Mouse (Mus musculus) regulatory T cell (primary cell): ENCODE results near the gene Hist1h4h.

Source experiments
- in situ Hi-C: fragments of 300-600 bp; cut with MboI, MseI; formaldehyde crosslinking; loops from one replicate; pipeline ENCODE4 v1.15.1; 2025; ENCODE audit warnings: high pct_unique_total_duplicates

Gene Hist1h4h

GRCm38 (mm10) chr13:23551146-23551834 is 20.4 kb downstream of the Hist1h4h start, which contains the start of gene Hist1h4f:
Gene Hist1h4f (minus strand): TSS chr13:23551648.
- in situ Hi-C loops: loop anchor here (25.0 kb wide), 2 partner anchors 1061 to 1739 kb away; partner anchors contain the start of genes Hist1h2ao, Hist1h2bq and Hist1h4m

GRCm38 (mm10) chr13:23551931-23552914 is 21.4 kb downstream of the Hist1h4h start:
- in situ Hi-C loops: loop anchor here (25.0 kb wide), 2 partner anchors 1060 to 1740 kb away; partner anchors contain the start of genes Hist1h2ao, Hist1h2bq and Hist1h4m

- in situ Hi-C loops: loop anchor here (25.0 kb wide), 2 partner anchors 1059 to 1741 kb away; partner anchors contain the start of genes Hist1h2ao, Hist1h2bq and Hist1h4m
Measured at GRCm38 (mm10) chr13:23552962-23553361, 22.1 kb downstream of the Hist1h4h start, which contains the start of gene Hist1h1d. Gene Hist1h1d (plus strand): TSS chr13:23553262.

- in situ Hi-C loops: loop anchor here (25.0 kb wide), 2 partner anchors 1058 to 1742 kb away; partner anchors contain the start of genes Hist1h2ao, Hist1h2bq and Hist1h4m
Measured at GRCm38 (mm10) chr13:23554393-23554792, 23.5 kb downstream of the Hist1h4h start.

- in situ Hi-C loops: loop anchor here (25.0 kb wide), 2 partner anchors 1057 to 1743 kb away; partner anchors contain the start of genes Hist1h2ao, Hist1h2bq and Hist1h4m
Measured at GRCm38 (mm10) chr13:23554925-23555838, 24.3 kb downstream of the Hist1h4h start.

GRCm38 (mm10) chr13:23555839-23556416 is 25.1 kb downstream of the Hist1h4h start:
- in situ Hi-C loops: loop anchor here (25.0 kb wide), 2 partner anchors 1056 to 1744 kb away; partner anchors contain the start of genes Hist1h2ao, Hist1h2bq and Hist1h4m

GRCm38 (mm10) chr13:23556906-23557305 is 26.1 kb downstream of the Hist1h4h start:
- in situ Hi-C loops: loop anchor here (25.0 kb wide), 2 partner anchors 1055 to 1745 kb away; partner anchors contain the start of genes Hist1h2ao, Hist1h2bq and Hist1h4m

- in situ Hi-C loops: loop anchor here (25.0 kb wide), 2 partner anchors 1052 to 1748 kb away; partner anchors contain the start of genes Hist1h2ao, Hist1h2bq and Hist1h4m
Measured at GRCm38 (mm10) chr13:23560699-23561098, 29.8 kb downstream of the Hist1h4h start.

- in situ Hi-C loops: loop anchor here (25.0 kb wide), 2 partner anchors 1051 to 1749 kb away; partner anchors contain the start of genes Hist1h2ao, Hist1h2bq and Hist1h4m
Measured at GRCm38 (mm10) chr13:23561531-23561882, 30.7 kb downstream of the Hist1h4h start.

- in situ Hi-C loops: loop anchor here (25.0 kb wide), 2 partner anchors 1050 to 1750 kb away; partner anchors contain the start of genes Hist1h2ao, Hist1h2bq and Hist1h4m
Measured at GRCm38 (mm10) chr13:23561883-23562659, 31.2 kb downstream of the Hist1h4h start, which contains the start of gene Hist1h3e. Gene Hist1h3e (minus strand): TSS chr13:23562369.

- in situ Hi-C loops: loop anchor here (25.0 kb wide), 2 partner anchors 1049 to 1751 kb away; partner anchors contain the start of genes Hist1h2ao, Hist1h2bq and Hist1h4m
Measured at GRCm38 (mm10) chr13:23562699-23563462, 32.0 kb downstream of the Hist1h4h start.

- in situ Hi-C loops: loop anchor here (25.0 kb wide), 2 partner anchors 1048 to 1752 kb away; partner anchors contain the start of genes Hist1h2ao, Hist1h2bq and Hist1h4m
Measured at GRCm38 (mm10) chr13:23564482-23564881, 33.6 kb downstream of the Hist1h4h start.

GRCm38 (mm10) chr13:23570261-23571021 is 39.6 kb downstream of the Hist1h4h start:
- in situ Hi-C loops: loop anchor here (5.0 to 25.0 kb wide), 4 partner anchors 112 to 1848 kb away; partner anchors contain the start of genes Hist1h2ac, Hist1h2ao, Hist1h2bc and Hist1h2bm

- in situ Hi-C loops: loop anchor here (5.0 to 25.0 kb wide), 4 partner anchors 111 to 1849 kb away; partner anchors contain the start of genes Hist1h2ac, Hist1h2ao, Hist1h2bc and Hist1h2bm
Measured at GRCm38 (mm10) chr13:23571022-23571503, 40.2 kb downstream of the Hist1h4h start, which contains the start of the genes Hist1h2ae and Hist1h2bg. Gene Hist1h2ae (minus strand): TSS chr13:23571220. Gene Hist1h2bg (plus strand): TSS chr13:23571396.

GRCm38 (mm10) chr13:23571504-23572217 is 40.8 kb downstream of the Hist1h4h start:
- in situ Hi-C loops: loop anchor here (5.0 to 25.0 kb wide), 4 partner anchors 111 to 1849 kb away; partner anchors contain the start of genes Hist1h2ac, Hist1h2ao, Hist1h2bc and Hist1h2bm
